Mouse (Mus musculus): ENCODE results near the gene Camkv.

- TF ChIP-seq CTCF (IDR thresholded peaks at IDR 0.05; ENCODE audit: borderline replicate concordance, insufficient read depth, low read length): no peak
- TF ChIP-seq POLR2A (IDR thresholded peaks at IDR 0.05; ENCODE audit: low read depth, low read length): no peak
Measured at GRCm38 (mm10) chr9:107957141-107957540, 21.7 kb downstream of the Camkv start.

Data from embryonic fibroblast, embryonic 13.5 days (primary cell).